Mouse (Mus musculus) C2C12 (cell line): Measurements from ENCODE around the gene Rimkla. TPM values are rescaled to one million over a fixed set of nuclear protein-coding genes. Genes with fewer than 3 reads are reported as not detected.
A peak's percentile ranks its signal among the peaks of the same experiment; 100 is the strongest.

Experiments used
- H3K27me3 ChIP-seq: one replicate; pipeline ENCODE4 v1.6.1; 2011; ENCODE audit not compliant: control insufficient read depth, insufficient read depth, insufficient read length
- H3K36me3 ChIP-seq: one replicate; pipeline ENCODE4 v1.6.1; 2011; ENCODE audit not compliant: control insufficient read depth, insufficient read depth
- H3K4me3 ChIP-seq: one replicate; pipeline ENCODE4 v1.5.1; 2011; ENCODE audit warnings: mild to moderate bottlenecking, control low read depth; ENCODE audit not compliant: poor library complexity, insufficient read depth, severe bottlenecking
- H3K79me2 ChIP-seq: one replicate; pipeline ENCODE4 v1.6.1; 2011; ENCODE audit not compliant: control insufficient read depth, insufficient read depth
- H3K79me3 ChIP-seq: one replicate; pipeline ENCODE4 v1.6.1; 2011; ENCODE audit warnings: low read depth, control low read depth
- H3ac ChIP-seq: one replicate; pipeline ENCODE3; 2011; ENCODE audit warnings: low read depth; ENCODE audit not compliant: control insufficient read depth, insufficient read length
- CEBPB ChIP-seq: IDR thresholded peaks from one replicate; pipeline ENCODE4 v1.6.1; 2011; ENCODE audit warnings: low read depth, mild to moderate bottlenecking, control low read depth, moderate library complexity
- CTCF ChIP-seq: IDR thresholded peaks from one replicate; pipeline ENCODE4 v1.5.1; 2011; ENCODE audit not compliant: control insufficient read depth, insufficient read depth, insufficient read length
- FOSL1 ChIP-seq: IDR thresholded peaks from one replicate; pipeline ENCODE4 v1.8.0; 2011; ENCODE audit warnings: mild to moderate bottlenecking, low read length; ENCODE audit not compliant: poor library complexity, insufficient read depth, severe bottlenecking
- MAX ChIP-seq: IDR thresholded peaks from one replicate; pipeline ENCODE4 v1.6.1; 2011; ENCODE audit warnings: mild to moderate bottlenecking, control low read depth
- MYOD1 ChIP-seq: IDR thresholded peaks from one replicate; pipeline ENCODE4 v1.6.1; 2011; ENCODE audit warnings: low read depth; ENCODE audit not compliant: control insufficient read depth, insufficient read length
- MYOG ChIP-seq: IDR thresholded peaks from one replicate; pipeline ENCODE4 v1.6.1; 2011; ENCODE audit not compliant: control insufficient read depth, insufficient read length; ENCODE audit errors: extremely low read depth
- USF1 ChIP-seq: IDR thresholded peaks from one replicate; pipeline ENCODE4 v1.6.1; 2011; ENCODE audit warnings: low read depth, mild to moderate bottlenecking, control low read depth, moderate library complexity
- polyA plus RNA-seq: library from polyadenylated mRNA; unstranded; fragments of >200 nt; fragmentation: generic; extraction: Trizol; gene quantifications from one replicate; pipeline ENCODE4 v1.2.1, GENCODE M21; 2012; ENCODE audit warnings: missing spikeins

Rimkla gene
- polyA plus RNA-seq, 1 experiment = not detected

- Histone ChIP-seq H3K27me3 (peaks cover 9% of the 10 kb centered on the region), H3ac (no peak overlapping the region), H3K79me2 (no peaks in the 10 kb centered on the region), H3K79me3 (no peaks in the 10 kb centered on the region), H3K36me3 (no peaks in the 10 kb centered on the region), H3K4me3 (no peak overlapping the region)
- no peak for TF ChIP-seq FOSL1
Measured at GRCm38 (mm10) chr4:119484882-119485281, 7.5 kb downstream of the Rimkla start.

- TF ChIP-seq MYOG (no peak), FOSL1 (no peak), USF1 (no peak), CTCF (no peak), MYOD1 (no peak), CEBPB (no peak), MAX (no peak)
- Histone ChIP-seq H3K79me2 (no peaks in the 10 kb centered on the region), H3K4me3 (no peak overlapping the region), H3K36me3 (no peaks in the 10 kb centered on the region), H3ac (no peak overlapping the region), H3K79me3 (no peaks in the 10 kb centered on the region), H3K27me3 (peaks cover 15% of the 10 kb centered on the region)
Measured at GRCm38 (mm10) chr4:119483051-119483450, 9.4 kb downstream of the Rimkla start.

GRCm38 (mm10) chr4:119473150-119473549 is 19.3 kb downstream of the Rimkla start:
- no peak overlapping the region for H3K4me3 ChIP-seq
- no peak overlapping the region for H3ac ChIP-seq
- TF ChIP-seq MYOG = no peak
- TF ChIP-seq MYOD1 = no peak
- no peak for TF ChIP-seq USF1
- TF ChIP-seq CTCF = no peak
- TF ChIP-seq FOSL1 = no peak
- H3K79me3 ChIP-seq = no peaks in the 10 kb centered on the region
- peaks cover 32% of the 10 kb centered on the region for H3K27me3 ChIP-seq
- no peaks in the 10 kb centered on the region for H3K36me3 ChIP-seq
- H3K79me2 ChIP-seq = no peaks in the 10 kb centered on the region

GRCm38 (mm10) chr4:119472545-119472944 is 19.9 kb downstream of the Rimkla start:
- Histone ChIP-seq H3ac (no peak overlapping the region), H3K27me3 (peaks cover 37% of the 10 kb centered on the region), H3K79me2 (no peaks in the 10 kb centered on the region), H3K36me3 (no peaks in the 10 kb centered on the region), H3K79me3 (no peaks in the 10 kb centered on the region), H3K4me3 (no peak overlapping the region)
- no peak for TF ChIP-seq MAX
- no peak for TF ChIP-seq MYOD1
- TF ChIP-seq USF1 = no peak
- no peak for TF ChIP-seq CEBPB
- no peak for TF ChIP-seq FOSL1
- TF ChIP-seq MYOG = no peak
- TF ChIP-seq CTCF = no peak

- no peaks in the 10 kb centered on the region for H3K79me2 ChIP-seq
- no peaks in the 10 kb centered on the region for H3K36me3 ChIP-seq
- H3K27me3 ChIP-seq = peaks cover 26% of the 10 kb centered on the region
- H3ac ChIP-seq = no peak overlapping the region
- H3K79me3 ChIP-seq = no peaks in the 10 kb centered on the region
- no peak overlapping the region for H3K4me3 ChIP-seq
- no peak for TF ChIP-seq FOSL1
- no peak for TF ChIP-seq MAX
- peak; percentile 12 for TF ChIP-seq CEBPB
- no peak for TF ChIP-seq USF1
- TF ChIP-seq CTCF = no peak
- TF ChIP-seq MYOG = no peak
- no peak for TF ChIP-seq MYOD1
Measured at GRCm38 (mm10) chr4:119467720-119468380, 24.6 kb downstream of the Rimkla start.

- TF ChIP-seq MYOG (no peak), CTCF (no peak), MAX (no peak), CEBPB (no peak)
- Histone ChIP-seq H3K4me3 (no peak overlapping the region), H3K27me3 (peaks cover 25% of the 10 kb centered on the region), H3K79me3 (no peaks in the 10 kb centered on the region), H3K79me2 (no peaks in the 10 kb centered on the region), H3K36me3 (no peaks in the 10 kb centered on the region), H3ac (no peak overlapping the region)
Measured at GRCm38 (mm10) chr4:119465841-119466240, 26.6 kb downstream of the Rimkla start.
